Mouse (Mus musculus) heart, embryonic 13.5 days (tissue): ENCODE results near the gene Boll. TPM values are rescaled to one million over a fixed set of nuclear protein-coding genes. Genes with fewer than 3 reads are reported as not detected.
"Not testable (repeated sequence)": the region's sequence is repeated elsewhere in the genome, so short reads cannot be mapped to it uniquely, and the experiment has no call there.

Experiments
- ATAC-seq: fragments of 200-750 bp; cut with Nextera tagmentation; 2 replicates; pipeline ENCODE4 v1.8.0; 2017; ENCODE audit warnings: moderate TSS enrichment; ENCODE audit not compliant: insufficient number of reproducible peaks, low FRiP score, low TSS enrichment; ENCODE audit errors: extremely low read depth
- H3K27ac ChIP-seq: fragments of 300-500 bp; sonication (generic); replicated peaks from 2 replicates; pipeline ENCODE4 v1.5.1; 2015; ENCODE audit warnings: moderate library complexity, mild to moderate bottlenecking, inconsistent platforms
- H3K27me3 ChIP-seq: fragments of 300-500 bp; sonication (generic); replicated peaks from 2 replicates; pipeline ENCODE4 v1.6.1; 2015; ENCODE audit warnings: mild to moderate bottlenecking, inconsistent platforms
- H3K36me3 ChIP-seq: fragments of 300-500 bp; sonication (generic); 2 replicates; pipeline ENCODE4 v1.6.1; 2015; ENCODE audit warnings: mild to moderate bottlenecking, inconsistent platforms
- H3K4me1 ChIP-seq: fragments of 300-500 bp; sonication (generic); 2 replicates; pipeline ENCODE4 v1.6.1; 2015; ENCODE audit warnings: inconsistent platforms
- H3K4me2 ChIP-seq: fragments of 300-500 bp; sonication (generic); 2 replicates; pipeline ENCODE4 v1.6.1; 2015; ENCODE audit warnings: inconsistent platforms, mild to moderate bottlenecking, moderate library complexity
- H3K4me3 ChIP-seq: fragments of 300-500 bp; sonication (generic); 2 replicates; pipeline ENCODE4 v1.5.1; 2015; ENCODE audit warnings: moderate library complexity, mild to moderate bottlenecking, inconsistent platforms
- H3K9ac ChIP-seq: fragments of 300-500 bp; sonication (generic); 2 replicates; pipeline ENCODE4 v1.6.1; 2015; ENCODE audit warnings: inconsistent platforms, mild to moderate bottlenecking, moderate library complexity
- H3K9me3 ChIP-seq: fragments of 300-500 bp; sonication (generic); 2 replicates; pipeline ENCODE4 v1.6.1; 2016; ENCODE audit warnings: inconsistent platforms
- WGBS: fragments of 180-500 bp; shearing (Covaris S2); methylation state at CpG from one replicate; pipeline ENCODE4 v1.1.7; 2015; ENCODE audit warnings: mixed read lengths; 5-methylcytosine and 5-hydroxymethylcytosine counted together
- polyA plus RNA-seq: library from polyadenylated mRNA; unstranded; fragments of >200 nt; fragmentation: Nextera tagmentation; extraction: Ambion mirVana; gene quantifications from 2 replicates; pipeline ENCODE4 v1.2.1, GENCODE M21; 2015

Boll gene
- polyA plus RNA-seq, 1 experiment from 2014 or later = 0.11 TPM

GRCm38 (mm10) chr1:55372626-55373025 lies 9.4 kb upstream of the Boll start:
- no peak overlapping the region for H3K4me2 ChIP-seq
- WGBS = 74% methylated on average over 3 of the region's 3 CpGs
- no peaks in the 10 kb centered on the region for H3K9me3 ChIP-seq
- no peak for ATAC-seq
- no peak overlapping the region for H3K27ac ChIP-seq
- H3K4me1 ChIP-seq = no peaks in the 10 kb centered on the region
- no peak overlapping the region for H3K4me3 ChIP-seq
- H3K9ac ChIP-seq = no peak overlapping the region
- H3K27me3 ChIP-seq = no peaks in the 10 kb centered on the region
- no peaks in the 10 kb centered on the region for H3K36me3 ChIP-seq

- Histone ChIP-seq H3K9me3 (peaks cover 9% of the 10 kb centered on the region; the same call in 1 of the 2 replicates), H3K4me1 (peaks cover 10% of the 10 kb centered on the region; the same call in 1 of the 2 replicates), H3K36me3 (no peaks in the 10 kb centered on the region), H3K9ac (peak overlapping the region; percentile 64), H3K27me3 (peaks cover 41% of the 10 kb centered on the region), H3K27ac (no peak overlapping the region), H3K4me3 (peak overlapping the region; percentile 61), H3K4me2 (peak overlapping the region; percentile 76)
- 1% methylated on average over 27 of the region's 27 CpGs for WGBS
- ATAC-seq = no peak
Observed at GRCm38 (mm10) chr1:55363586-55363985, 317 bp upstream of the Boll start.

GRCm38 (mm10) chr1:55362634-55363033 lies 635 bp downstream of the Boll start:
- Histone ChIP-seq H3K27me3 (peaks cover 41% of the 10 kb centered on the region), H3K4me2 (peak overlapping the region; percentile 76), H3K9me3 (peaks cover 9% of the 10 kb centered on the region; the same call in 1 of the 2 replicates), H3K9ac (no peak overlapping the region), H3K4me3 (peak overlapping the region; percentile 61), H3K36me3 (no peaks in the 10 kb centered on the region), H3K27ac (no peak overlapping the region), H3K4me1 (peaks cover 10% of the 10 kb centered on the region; the same call in 1 of the 2 replicates)
- ATAC-seq = no peak
- WGBS = 50% methylated on average over 49 of the region's 49 CpGs

GRCm38 (mm10) chr1:55351914-55352313 lies 11.4 kb downstream of the Boll start:
- H3K4me1 ChIP-seq, H3K4me3 ChIP-seq, H3K4me2 ChIP-seq, ATAC-seq, H3K27ac ChIP-seq, H3K9ac ChIP-seq, H3K9me3 ChIP-seq, H3K27me3 ChIP-seq, H3K36me3 ChIP-seq: not testable (repeated sequence)
- WGBS = 68% methylated on average over 2 of the region's 2 CpGs

- H3K27ac ChIP-seq, H3K36me3 ChIP-seq, ATAC-seq, H3K4me1 ChIP-seq, H3K4me3 ChIP-seq, H3K4me2 ChIP-seq, H3K9me3 ChIP-seq, H3K27me3 ChIP-seq, H3K9ac ChIP-seq: not testable (repeated sequence)
- 67% methylated on average over 5 of the region's 5 CpGs for WGBS
Observed at GRCm38 (mm10) chr1:55325496-55325895, 37.8 kb downstream of the Boll start.

- no peaks in the 10 kb centered on the region for H3K4me1 ChIP-seq
- H3K9ac ChIP-seq = no peak overlapping the region
- no peak for ATAC-seq
- no peak overlapping the region for H3K4me2 ChIP-seq
- H3K4me3 ChIP-seq = no peak overlapping the region
- H3K36me3 ChIP-seq = no peaks in the 10 kb centered on the region
- 0 out of 2 replicates have a peak, but pooled peaks cover 2% of the 10 kb centered on the region for H3K9me3 ChIP-seq
- no peak overlapping the region for H3K27ac ChIP-seq
- H3K27me3 ChIP-seq = no peaks in the 10 kb centered on the region
Observed at GRCm38 (mm10) chr1:55301077-55301476, 62.2 kb downstream of the Boll start.

GRCm38 (mm10) chr1:55279081-55279480 lies 84.2 kb downstream of the Boll start:
- no peak overlapping the region for H3K27ac ChIP-seq
- no peaks in the 10 kb centered on the region for H3K36me3 ChIP-seq
- no peak overlapping the region for H3K4me2 ChIP-seq
- WGBS = 69% methylated on average over 9 of the region's 9 CpGs
- H3K9ac ChIP-seq = no peak overlapping the region
- ATAC-seq = no peak
- no peaks in the 10 kb centered on the region for H3K4me1 ChIP-seq
- no peak overlapping the region for H3K4me3 ChIP-seq
- no peaks in the 10 kb centered on the region for H3K27me3 ChIP-seq
- H3K9me3 ChIP-seq = no peaks in the 10 kb centered on the region

- H3K9ac ChIP-seq = no peak overlapping the region
- H3K27ac ChIP-seq = no peak overlapping the region
- H3K9me3 ChIP-seq = no peaks in the 10 kb centered on the region
- no peaks in the 10 kb centered on the region for H3K36me3 ChIP-seq
- no peaks in the 10 kb centered on the region for H3K27me3 ChIP-seq
- 66% methylated on average over 2 of the region's 2 CpGs for WGBS
- H3K4me2 ChIP-seq = no peak overlapping the region
- no peak for ATAC-seq
- no peak overlapping the region for H3K4me3 ChIP-seq
- no peaks in the 10 kb centered on the region for H3K4me1 ChIP-seq
Observed at GRCm38 (mm10) chr1:55265447-55265846, 97.8 kb downstream of the Boll start.

- Histone ChIP-seq H3K27ac (no peak overlapping the region), H3K4me1 (no peaks in the 10 kb centered on the region), H3K4me2 (no peak overlapping the region), H3K9ac (no peak overlapping the region), H3K4me3 (no peak overlapping the region), H3K36me3 (no peaks in the 10 kb centered on the region), H3K27me3 (no peaks in the 10 kb centered on the region), H3K9me3 (no peaks in the 10 kb centered on the region)
- WGBS = 11% methylated on average over 2 of the region's 2 CpGs
- no peak for ATAC-seq
Observed at GRCm38 (mm10) chr1:55264385-55264784, 98.9 kb downstream of the Boll start.

GRCm38 (mm10) chr1:55246374-55246773 lies 116.9 kb downstream of the Boll start:
- H3K4me3 ChIP-seq = no peak overlapping the region
- H3K4me1 ChIP-seq = no peaks in the 10 kb centered on the region
- H3K4me2 ChIP-seq = no peak overlapping the region
- no peak overlapping the region for H3K27ac ChIP-seq
- ATAC-seq = no peak
- 82% methylated on average over 2 of the region's 2 CpGs for WGBS
- no peaks in the 10 kb centered on the region for H3K36me3 ChIP-seq
- H3K9me3 ChIP-seq = no peaks in the 10 kb centered on the region
- no peaks in the 10 kb centered on the region for H3K27me3 ChIP-seq
- no peak overlapping the region for H3K9ac ChIP-seq

- 0% methylated on average over 1 of the region's 1 CpGs for WGBS
- Histone ChIP-seq H3K27ac (no peak overlapping the region), H3K9me3 (no peaks in the 10 kb centered on the region), H3K9ac (peak overlapping the region; percentile 88; the same call in 1 of the 2 replicates), H3K27me3 (no peaks in the 10 kb centered on the region), H3K4me2 (peak overlapping the region; percentile 99), H3K36me3 (no peaks in the 10 kb centered on the region), H3K4me3 (peak overlapping the region; percentile 89), H3K4me1 (peaks cover 31% of the 10 kb centered on the region)
- no peak for ATAC-seq
Observed at GRCm38 (mm10) chr1:55239237-55239636, 124.0 kb downstream of the Boll start.

- Histone ChIP-seq H3K9ac (peak overlapping the region; percentile 88), H3K4me3 (peak overlapping the region; percentile 89), H3K27ac (no peak overlapping the region), H3K4me2 (peak overlapping the region; percentile 99), H3K4me1 (peaks cover 31% of the 10 kb centered on the region), H3K36me3 (no peaks in the 10 kb centered on the region), H3K27me3 (no peaks in the 10 kb centered on the region), H3K9me3 (no peaks in the 10 kb centered on the region)
- ATAC-seq = no peak
- 30% methylated on average over 13 of the region's 13 CpGs for WGBS
Observed at GRCm38 (mm10) chr1:55238496-55238895, 124.8 kb downstream of the Boll start.
